Mouse (Mus musculus) liver, embryonic 11.5 days (tissue): ENCODE data around the gene Lrrc57. TPM values are rescaled to one million over a fixed set of nuclear protein-coding genes. Genes with fewer than 3 reads are reported as not detected.
A peak's percentile ranks its signal among the peaks of the same experiment; 100 is the strongest.

Experiments
- ATAC-seq: fragments of 200-750 bp; cut with Nextera tagmentation; replicated peaks from 2 replicates; pipeline ENCODE4 v1.8.0; 2017; ENCODE audit warnings: moderate number of reproducible peaks, mild to moderate bottlenecking, moderate TSS enrichment, moderate library complexity; ENCODE audit not compliant: low FRiP score
- DNase-seq: peaks from one replicate; pipeline ENCODE4 v3.0.0-alpha.2; 2017; ENCODE audit warnings: low spot score
- H3K27ac ChIP-seq: fragments of 300-500 bp; sonication (generic); 2 replicates; pipeline ENCODE4 v1.5.1; 2014; ENCODE audit warnings: mild to moderate bottlenecking, low read depth, low read length, control low read depth
- H3K27me3 ChIP-seq: fragments of 300-500 bp; sonication (generic); replicated peaks from 2 replicates; pipeline ENCODE4 v1.6.1; 2014; ENCODE audit warnings: low read length, mixed read lengths; ENCODE audit not compliant: control insufficient read depth, insufficient read depth
- H3K36me3 ChIP-seq: fragments of 300-500 bp; sonication (generic); 2 replicates; pipeline ENCODE4 v1.6.1; 2014; ENCODE audit warnings: mild to moderate bottlenecking, low read length, moderate library complexity, mixed read lengths; ENCODE audit not compliant: control insufficient read depth, insufficient read depth
- H3K4me1 ChIP-seq: fragments of 300-500 bp; sonication (generic); replicated peaks from 2 replicates; pipeline ENCODE4 v1.6.1; 2014; ENCODE audit warnings: low read length, mixed read lengths; ENCODE audit not compliant: control insufficient read depth, insufficient read depth
- H3K4me2 ChIP-seq: fragments of 300-500 bp; sonication (generic); 2 replicates; pipeline ENCODE4 v1.6.1; 2014; ENCODE audit warnings: mild to moderate bottlenecking, control low read depth, moderate library complexity
- H3K4me3 ChIP-seq: fragments of 300-500 bp; sonication (generic); 2 replicates; pipeline ENCODE4 v1.5.1; 2014; ENCODE audit warnings: low read depth, low read length, control low read depth
- H3K9ac ChIP-seq: fragments of 300-500 bp; sonication (generic); 2 replicates; pipeline ENCODE4 v1.6.1; 2014; ENCODE audit warnings: low read depth, low read length, control low read depth
- H3K9me3 ChIP-seq: fragments of 300-500 bp; sonication (generic); 2 replicates; pipeline ENCODE4 v1.6.1; 2016; ENCODE audit warnings: low read length, inconsistent platforms, mixed read lengths; ENCODE audit not compliant: control insufficient read depth
- WGBS: fragments of 180-500 bp; shearing (Covaris S2); extraction: QIAGEN DNeasy Blood & Tissue Kit; methylation state at CpG from one replicate; pipeline ENCODE4 v1.1.7; 2014; 5-methylcytosine and 5-hydroxymethylcytosine counted together
- polyA plus RNA-seq: library from polyadenylated mRNA; unstranded; fragments of >200 nt; fragmentation: Nextera tagmentation; extraction: Ambion mirVana; gene quantifications from 2 replicates; pipeline ENCODE4 v1.2.1, GENCODE M21; 2014

Lrrc57 gene
- polyA plus RNA-seq, 1 experiment from 2014 or later: 17.2 TPM

- ATAC-seq: no peak
- Histone ChIP-seq H3K4me2 (no peak overlapping the region), H3K27me3 (no peaks in the 10 kb centered on the region), H3K36me3 (no peaks in the 10 kb centered on the region), H3K4me1 (no peaks in the 10 kb centered on the region), H3K27ac (no peak overlapping the region), H3K9me3 (no peaks in the 10 kb centered on the region), H3K9ac (no peak overlapping the region), H3K4me3 (no peak overlapping the region)
- 86% methylated on average over 7 of the region's 7 CpGs for WGBS
- DNase-seq: no peak
Measured at GRCm38 (mm10) chr2:120643836-120644235, 34.5 kb upstream of the Lrrc57 start.

GRCm38 (mm10) chr2:120640835-120641234 lies 31.5 kb upstream of the Lrrc57 start:
- 84% methylated on average over 8 of the region's 8 CpGs for WGBS
- no peaks in the 10 kb centered on the region for H3K4me1 ChIP-seq
- H3K27ac ChIP-seq: no peak overlapping the region
- DNase-seq (no peak), ATAC-seq (no peak)
- H3K36me3 ChIP-seq: no peaks in the 10 kb centered on the region
- H3K4me3 ChIP-seq: no peak overlapping the region
- no peak overlapping the region for H3K9ac ChIP-seq
- H3K9me3 ChIP-seq: no peaks in the 10 kb centered on the region
- H3K4me2 ChIP-seq: no peak overlapping the region
- no peaks in the 10 kb centered on the region for H3K27me3 ChIP-seq

GRCm38 (mm10) chr2:120631957-120632356 lies 22.6 kb upstream of the Lrrc57 start:
- H3K27me3 ChIP-seq: no peaks in the 10 kb centered on the region
- no peak overlapping the region for H3K4me3 ChIP-seq
- 39% methylated on average over 4 of the region's 4 CpGs for WGBS
- DNase-seq: no peak
- no peaks in the 10 kb centered on the region for H3K9me3 ChIP-seq
- H3K4me2 ChIP-seq: no peak overlapping the region
- H3K9ac ChIP-seq: no peak overlapping the region
- H3K4me1 ChIP-seq: peaks cover 13% of the 10 kb centered on the region
- H3K36me3 ChIP-seq: peaks cover 3% of the 10 kb centered on the region; the same call in 1 of the 2 replicates
- H3K27ac ChIP-seq: no peak overlapping the region
- no peak for ATAC-seq

GRCm38 (mm10) chr2:120631521-120631920 lies 22.2 kb upstream of the Lrrc57 start:
- DNase-seq (no peak), ATAC-seq (no peak)
- Histone ChIP-seq H3K9me3 (no peaks in the 10 kb centered on the region), H3K27ac (no peak overlapping the region), H3K36me3 (peaks cover 3% of the 10 kb centered on the region; the same call in 1 of the 2 replicates), H3K9ac (no peak overlapping the region), H3K4me2 (no peak overlapping the region), H3K4me3 (no peak overlapping the region), H3K4me1 (peaks cover 13% of the 10 kb centered on the region), H3K27me3 (no peaks in the 10 kb centered on the region)
- 44% methylated on average over 2 of the region's 2 CpGs for WGBS

- Histone ChIP-seq H3K4me1 (peaks cover 13% of the 10 kb centered on the region), H3K4me2 (no peak overlapping the region), H3K27ac (no peak overlapping the region), H3K36me3 (peaks cover 3% of the 10 kb centered on the region; the same call in 1 of the 2 replicates), H3K9me3 (no peaks in the 10 kb centered on the region), H3K27me3 (no peaks in the 10 kb centered on the region), H3K9ac (no peak overlapping the region), H3K4me3 (no peak overlapping the region)
- DNase-seq (no peak), ATAC-seq (no peak)
- WGBS: 53% methylated on average over 2 of the region's 2 CpGs
Measured at GRCm38 (mm10) chr2:120630655-120631054, 21.3 kb upstream of the Lrrc57 start.

- Histone ChIP-seq H3K27ac (no peak overlapping the region), H3K4me2 (peak overlapping the region; percentile 80; the same call in 1 of the 2 replicates), H3K9ac (no peak overlapping the region), H3K4me1 (peaks cover 13% of the 10 kb centered on the region), H3K9me3 (no peaks in the 10 kb centered on the region), H3K4me3 (no peak overlapping the region), H3K36me3 (peaks cover 3% of the 10 kb centered on the region; the same call in 1 of the 2 replicates), H3K27me3 (no peaks in the 10 kb centered on the region)
- 70% methylated on average over 2 of the region's 2 CpGs for WGBS
- ATAC-seq (no peak), DNase-seq (no peak)
Measured at GRCm38 (mm10) chr2:120630246-120630645, 20.9 kb upstream of the Lrrc57 start.

GRCm38 (mm10) chr2:120628886-120629735 lies 19.8 kb upstream of the Lrrc57 start, which contains the start of gene Stard9:
Gene Stard9 (plus strand): TSS chr2:120629121.
- Histone ChIP-seq H3K9me3 (no peaks in the 10 kb centered on the region), H3K27ac (no peak within 1 kb of the TSS), H3K36me3 (peaks cover 2% of the 10 kb centered on the region; the same call in 1 of the 2 replicates), H3K4me1 (peaks cover 13% of the 10 kb centered on the region), H3K4me3 (peak within 1 kb of the TSS; percentile 53), H3K9ac (peak within 1 kb of the TSS; percentile 52), H3K4me2 (peak within 1 kb of the TSS; percentile 80), H3K27me3 (no peaks in the 10 kb centered on the region)
- DNase-seq: peak; percentile 97
- 3% methylated on average over 36 of the region's 36 CpGs for WGBS
- ATAC-seq: peak; percentile 99

- Histone ChIP-seq H3K36me3 (no peaks in the 10 kb centered on the region), H3K4me1 (peaks cover 13% of the 10 kb centered on the region), H3K4me3 (peak overlapping the region; percentile 27), H3K4me2 (peak overlapping the region; percentile 80), H3K9me3 (no peaks in the 10 kb centered on the region), H3K27ac (no peak overlapping the region), H3K27me3 (no peaks in the 10 kb centered on the region), H3K9ac (no peak overlapping the region)
- DNase-seq (no peak), ATAC-seq (no peak)
- WGBS: 30% methylated on average over 10 of the region's 10 CpGs
Measured at GRCm38 (mm10) chr2:120628076-120628865, 19.0 kb upstream of the Lrrc57 start.
